Comparison of ENCODE assay signal across 23 mouse cellular contexts in the genomic region with DNA sequence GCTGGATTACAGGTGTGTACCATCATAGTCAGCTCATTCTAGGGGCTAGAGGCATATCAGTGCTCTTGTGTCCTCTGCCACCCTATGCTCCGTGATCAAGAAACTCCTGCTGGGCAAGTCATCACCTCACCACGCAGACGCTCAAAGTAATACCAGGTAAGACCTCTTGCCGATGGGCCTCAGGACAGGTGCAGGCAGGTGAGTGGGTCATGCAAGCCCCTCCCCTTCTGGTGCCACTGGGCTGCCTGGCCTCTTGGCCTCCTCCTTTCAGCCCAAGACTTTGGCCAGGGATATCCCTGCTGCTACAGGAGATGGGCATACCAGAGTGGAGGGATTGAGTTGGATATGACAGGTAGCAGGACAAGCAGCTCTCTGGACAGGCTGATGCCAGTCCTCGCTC. TPM values are rescaled to one million over a fixed set of nuclear protein-coding genes. Genes with fewer than 3 reads are reported as not detected.
"Had no signal": no experiment of that assay in that cellular context is flagged by ENCODE, and none has a peak within 500 bp of the region (broad histone marks: within the 10 kb centered on the region; RNA-seq: fewer than 3 reads in every experiment).

No protein-coding gene starts in this region.

- H3K27ac ChIP-seq: limb, embryonic 12.5 days; liver, embryonic 12.5 days; liver, embryonic 15.5 days; lung, embryonic 15.5 days; midbrain, embryonic 10.5 days; midbrain, embryonic 13.5 days; neural tube, embryonic 12.5 days; stomach, embryonic 15.5 days had no signal

- DNase-seq: kidney, adult 18-20 months; liver; lung, adult 18-20 months; lung, postnatal 10 days; lung, postnatal 36 days; retina, postnatal 1 day; right cerebral cortex, postnatal 25 days; spleen, adult 18-20 months; thymus, adult 2 months; thymus, postnatal 14 days; thymus, postnatal 4 days had no signal

- H3K27me3 ChIP-seq: stomach, embryonic 15.5 days had no signal

- H3K36me3 ChIP-seq: liver, embryonic 15.5 days had no signal

- H3K4me3 ChIP-seq: limb, embryonic 12.5 days; liver, embryonic 12.5 days; megakaryocyte, embryonic 14.5 days; neural tube, embryonic 12.5 days had no signal

RNA-seq across cellular contexts. Expression of a gene that starts 1.0 kb away (rescaled TPM):
- total RNA-seq: monocyte, adult 5-6 weeks; neutrophil, adult 5-6 weeks had no signal
- polyA plus RNA-seq: kidney, embryonic 16.5 days; limb, embryonic 12.5 days; liver, embryonic 12.5 days; liver, embryonic 15.5 days; lung, embryonic 15.5 days; midbrain, embryonic 10.5 days; stomach, embryonic 15.5 days; thymus, adult 2 months had no signal

RNA-seq across cellular contexts. Expression of a gene that starts 10.9 kb away (rescaled TPM):
- total RNA-seq: monocyte, adult 5-6 weeks; neutrophil, adult 5-6 weeks had no signal
